8 mouse cellular contexts compared by ENCODE assay signal in the genomic region with DNA sequence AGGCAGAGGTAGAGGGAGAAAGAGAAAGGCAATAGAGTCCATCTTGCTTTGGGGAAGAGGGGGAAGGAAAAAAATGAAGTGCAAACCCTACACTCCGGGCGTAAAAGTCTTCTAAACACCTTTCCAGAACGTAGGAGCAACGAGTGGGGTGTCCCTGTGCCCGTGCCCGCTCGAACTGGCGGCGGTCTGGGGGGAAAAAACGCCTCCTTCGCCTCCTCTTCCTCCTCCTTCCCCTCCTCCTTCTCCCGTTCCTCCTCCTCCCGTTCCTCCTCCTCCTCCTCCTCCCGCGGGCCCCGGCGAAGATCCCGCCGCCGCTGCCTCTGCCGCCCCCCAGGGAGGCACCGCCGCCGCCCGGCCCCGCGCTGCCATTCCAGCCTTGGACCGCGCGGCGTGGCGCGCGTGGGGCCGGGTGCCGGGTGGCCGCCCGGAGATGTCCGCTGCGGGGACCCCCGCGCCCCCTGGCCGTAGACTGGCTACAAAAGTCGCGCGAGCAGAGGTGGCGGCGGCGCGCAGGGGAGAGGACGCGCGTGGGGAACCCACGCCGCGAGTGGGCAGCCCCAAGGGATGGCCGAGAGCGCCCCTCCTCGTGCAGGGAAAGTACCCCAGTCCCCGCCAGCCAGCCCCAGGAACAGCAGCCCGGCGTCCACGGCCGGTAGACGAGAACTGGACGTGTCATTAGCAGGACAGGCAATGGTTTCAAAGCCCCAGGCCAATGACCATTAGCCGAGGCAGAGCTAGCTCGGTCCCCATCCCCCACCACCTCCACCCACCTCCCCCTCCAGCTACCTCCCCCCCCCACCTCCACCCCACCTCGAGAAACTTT. TPM values are rescaled to one million over a fixed set of nuclear protein-coding genes. Genes with fewer than 3 reads are reported as not detected.
A peak's percentile ranks its signal among the peaks of the same experiment; 100 is the strongest.
DNase-seq lines count a peak whose midpoint lies in the region; ATAC-seq and TF ChIP-seq lines count a peak whose summit lies in the region.

No protein-coding gene starts in this region.

- peak; percentile 1; the same call in 1 of the 2 replicates for ATAC-seq in forebrain, postnatal 0 days
- ATAC-seq in hindbrain, embryonic 12.5 days (ENCODE audit: low FRiP score): no peak

- no peaks in the 10 kb centered on the region for H3K27me3 ChIP-seq in forebrain, postnatal 0 days (ENCODE audit: insufficient read depth, low read length)
- no peaks in the 10 kb centered on the region for H3K27me3 ChIP-seq in hindbrain, embryonic 12.5 days

- H3K79me2 ChIP-seq in macrophage (ENCODE audit: inconsistent target): no peaks in the 10 kb centered on the region

- H3K27ac ChIP-seq in forebrain, postnatal 0 days (ENCODE audit: low read depth, low read length): no peak overlapping the region
- H3K27ac ChIP-seq in hindbrain, embryonic 12.5 days: peak overlapping the region; percentile 68
- H3K27ac ChIP-seq in macrophage: peak overlapping the region; percentile 50

- H3K4me2 ChIP-seq in forebrain, postnatal 0 days (ENCODE audit: low read depth): peak overlapping the region; percentile 99
- H3K4me2 ChIP-seq in hindbrain, embryonic 12.5 days (replicated peaks): peak overlapping the region; percentile 100

- 0 out of 2 replicates have a peak, but pooled peaks cover 4% of the 10 kb centered on the region for H3K4me1 ChIP-seq in forebrain, postnatal 0 days (ENCODE audit: insufficient read depth)
- peaks cover 5% of the 10 kb centered on the region; the same call in 1 of the 2 replicates for H3K4me1 ChIP-seq in hindbrain, embryonic 12.5 days

- no peaks in the 10 kb centered on the region for H3K9me3 ChIP-seq in forebrain, postnatal 0 days (ENCODE audit: low read length)
- no peaks in the 10 kb centered on the region for H3K9me3 ChIP-seq in hindbrain, embryonic 12.5 days (replicated peaks)

- peak overlapping the region; percentile 59 for H3K4me3 ChIP-seq in forebrain, postnatal 0 days (ENCODE audit: low read depth, low read length)
- peak overlapping the region; percentile 96 for H3K4me3 ChIP-seq in hindbrain, embryonic 12.5 days
- peak overlapping the region; percentile 77 for H3K4me3 ChIP-seq in macrophage (ENCODE audit: inconsistent target)

- no peaks in the 10 kb centered on the region for H3K36me3 ChIP-seq in forebrain, postnatal 0 days (ENCODE audit: insufficient read depth)
- H3K36me3 ChIP-seq in hindbrain, embryonic 12.5 days: no peaks in the 10 kb centered on the region
- H3K36me3 ChIP-seq in macrophage (ENCODE audit: inconsistent target): no peaks in the 10 kb centered on the region; the same call in 1 of the 2 replicates

- no peak; the same call in none of the 2 replicates for TF ChIP-seq CTCF in forebrain, postnatal 0 days (IDR thresholded peaks at IDR 0.05; ENCODE audit: low read depth)

- peak overlapping the region; percentile 74 for H3K9ac ChIP-seq in forebrain, postnatal 0 days
- H3K9ac ChIP-seq in hindbrain, embryonic 12.5 days: peak overlapping the region; percentile 95

- WGBS in forebrain, postnatal 0 days: 7% methylated on average over 64 of the region's 69 CpGs
- 0% methylated on average over 61 of the region's 69 CpGs for WGBS in hindbrain, embryonic 12.5 days
- WGBS in macrophage (ENCODE audit: missing documents): under 1% methylated on average over 35 of the region's 69 CpGs

- DNase-seq in R1 (ENCODE audit: low read depth, low spot score): peak; percentile 18
- peak; percentile 42 for DNase-seq in cerebellum, adult 11 months
- DNase-seq in forebrain, postnatal 0 days: peak; percentile 26
- DNase-seq in left cerebral cortex, adult 8-10 months (ENCODE audit: low spot score in 2 of 2): peak; percentile 10 to 17
- peak; percentile 20 to 21 for DNase-seq in right cerebral cortex, adult 2 months (ENCODE audit: low spot score in 2 of 2)
- peak; percentile 38 to 62 for DNase-seq in urinary bladder, postnatal 4 days (ENCODE audit: low spot score in 2 of 2)

RNA-seq across cellular contexts. Expression of a gene that starts 2.3 kb away (rescaled TPM):
- total RNA-seq in forebrain, postnatal 0 days (2014; rRNA removed): 8.3 and 11.9 TPM in 2 replicates
- polyA plus RNA-seq in forebrain, postnatal 0 days (2015; fragmentation: Nextera tagmentation; extraction: Ambion mirVana): 3.9 and 13.2 TPM in 2 replicates
- polyA plus RNA-seq in hindbrain, embryonic 12.5 days (2016; fragmentation: Nextera tagmentation; extraction: Ambion mirVana): 38.1 and 41.0 TPM in 2 replicates
- 10 to 100 TPM; 23.5 to 28.2 (median 25.4) TPM for total RNA-seq in left cerebral cortex, adult 8-10 months (2022)
- total RNA-seq in macrophage (2018; cell fraction: chromatin; rRNA removed): 100 to 1,000 TPM in 23 of 26 experiments, 10 to 100 TPM in 3; 52.6 to 207 (median 123) TPM
- total RNA-seq in macrophage (2018; cell fraction: cytosol; rRNA removed): 10 to 100 TPM; 36.9 to 54.8 (median 45.9) TPM
- 100 to 1,000 TPM in 4 of 26 experiments, 10 to 100 TPM in 22; 61.0 to 218 (median 82.0) TPM for total RNA-seq in macrophage (2018; cell fraction: nucleus; rRNA removed)
- 17.5 to 23.0 TPM (median 17.8 TPM) in 3 replicates for polyA plus RNA-seq in macrophage (2018)
